Mouse (Mus musculus): ENCODE measurements around the gene Ppil4. TPM values are rescaled to one million over a fixed set of nuclear protein-coding genes. Genes with fewer than 3 reads are reported as not detected.
A peak's percentile ranks its signal among the peaks of the same experiment; 100 is the strongest.

Ppil4 gene
- total and polyA plus RNA-seq, 2 experiments, result 2.8 to 12.1 TPM

GRCm38 (mm10) chr10:7787319-7787718, 5.4 kb upstream of the Ppil4 start:
- H3K27me3 ChIP-seq (ENCODE audit: control insufficient read depth, insufficient read depth, low read length), result no peaks in the 10 kb centered on the region
- H3K9ac ChIP-seq (ENCODE audit: low read depth, low read length), result no peak overlapping the region
- no peak for DNase-seq (ENCODE audit: extremely low read depth, low read depth, low spot score)
- H3K36me3 ChIP-seq (ENCODE audit: control insufficient read depth, insufficient read depth, low read length), result no peaks in the 10 kb centered on the region; the same call in 1 of the 2 replicates
- H3K27ac ChIP-seq (replicated peaks; ENCODE audit: insufficient read depth, low read depth, low read length), result no peak overlapping the region
- no peak overlapping the region for H3K4me3 ChIP-seq (ENCODE audit: insufficient read depth, low read depth, low read length)
- no peaks in the 10 kb centered on the region for H3K4me1 ChIP-seq (ENCODE audit: control insufficient read depth, insufficient read depth, low read length)
- 61% methylated on average over 2 of the region's 2 CpGs for WGBS
- TF ChIP-seq POLR2A (IDR thresholded peaks at IDR 0.05; ENCODE audit: extremely low read depth, insufficient read depth, low read length) (no peak), CTCF (IDR thresholded peaks at IDR 0.05; ENCODE audit: low read depth, low read length) (no peak)
- H3K79me2 ChIP-seq (ENCODE audit: control insufficient read depth, insufficient read depth, low read length), result no peaks in the 10 kb centered on the region

- no peak for DNase-seq (ENCODE audit: extremely low read depth, low read depth, low spot score)
- TF ChIP-seq CTCF (IDR thresholded peaks at IDR 0.05; ENCODE audit: low read depth, low read length) (no peak), POLR2A (IDR thresholded peaks at IDR 0.05; ENCODE audit: extremely low read depth, insufficient read depth, low read length) (no peak)
Observed at GRCm38 (mm10) chr10:7792254-7792750, 389 bp upstream of the Ppil4 start.

GRCm38 (mm10) chr10:7801258-7801657, 8.6 kb downstream of the Ppil4 start:
- WGBS, result 87% methylated on average over 3 of the region's 3 CpGs
- H3K9ac ChIP-seq (ENCODE audit: low read depth, low read length), result no peak overlapping the region
- no peaks in the 10 kb centered on the region for H3K4me1 ChIP-seq (ENCODE audit: control insufficient read depth, insufficient read depth, low read length)
- H3K27me3 ChIP-seq (ENCODE audit: control insufficient read depth, insufficient read depth, low read length), result no peaks in the 10 kb centered on the region
- no peak overlapping the region for H3K27ac ChIP-seq (replicated peaks; ENCODE audit: insufficient read depth, low read depth, low read length)
- no peaks in the 10 kb centered on the region; the same call in 1 of the 2 replicates for H3K79me2 ChIP-seq (ENCODE audit: control insufficient read depth, insufficient read depth, low read length)
- H3K4me3 ChIP-seq (ENCODE audit: insufficient read depth, low read depth, low read length), result no peak overlapping the region
- TF ChIP-seq POLR2A (IDR thresholded peaks at IDR 0.05; ENCODE audit: extremely low read depth, insufficient read depth, low read length) (no peak), CTCF (IDR thresholded peaks at IDR 0.05; ENCODE audit: low read depth, low read length) (no peak)
- peaks cover 77% of the 10 kb centered on the region for H3K36me3 ChIP-seq (ENCODE audit: control insufficient read depth, insufficient read depth, low read length)
- no peak for DNase-seq (ENCODE audit: extremely low read depth, low read depth, low spot score)

More at GRCm38 (mm10) chr10:7792254-7792750, 389 bp upstream of the Ppil4 start:
- Histone ChIP-seq H3K4me1 (ENCODE audit: control insufficient read depth, insufficient read depth, low read length) (peaks cover 4% of the 10 kb centered on the region; the same call in 1 of the 2 replicates), H3K4me3 (ENCODE audit: insufficient read depth, low read depth, low read length) (peak overlapping the region; percentile 84), H3K36me3 (ENCODE audit: control insufficient read depth, insufficient read depth, low read length) (peaks cover 13% of the 10 kb centered on the region), H3K9ac (ENCODE audit: low read depth, low read length) (peak overlapping the region; percentile 77), H3K27ac (replicated peaks; ENCODE audit: insufficient read depth, low read depth, low read length) (peak overlapping the region; percentile 49; the same call in 1 of the 2 replicates), H3K79me2 (ENCODE audit: control insufficient read depth, insufficient read depth, low read length) (peaks cover 11% of the 10 kb centered on the region), H3K27me3 (ENCODE audit: control insufficient read depth, insufficient read depth, low read length) (no peaks in the 10 kb centered on the region)
- under 1% methylated on average over 10 of the region's 10 CpGs for WGBS

- no peak overlapping the region for H3K27ac ChIP-seq (replicated peaks; ENCODE audit: insufficient read depth, low read depth, low read length)
- H3K4me1 ChIP-seq (ENCODE audit: control insufficient read depth, insufficient read depth, low read length), result no peaks in the 10 kb centered on the region
- no peaks in the 10 kb centered on the region for H3K27me3 ChIP-seq (ENCODE audit: control insufficient read depth, insufficient read depth, low read length)
- H3K4me3 ChIP-seq (ENCODE audit: insufficient read depth, low read depth, low read length), result no peak overlapping the region
- no peak overlapping the region for H3K9ac ChIP-seq (ENCODE audit: low read depth, low read length)
- DNase-seq (ENCODE audit: extremely low read depth, low read depth, low spot score), result no peak
- H3K36me3 ChIP-seq (ENCODE audit: control insufficient read depth, insufficient read depth, low read length), result peaks cover 70% of the 10 kb centered on the region
- 84% methylated on average over 2 of the region's 2 CpGs for WGBS
- no peaks in the 10 kb centered on the region; the same call in 1 of the 2 replicates for H3K79me2 ChIP-seq (ENCODE audit: control insufficient read depth, insufficient read depth, low read length)
- no peak for TF ChIP-seq POLR2A (IDR thresholded peaks at IDR 0.05; ENCODE audit: extremely low read depth, insufficient read depth, low read length)
- no peak for TF ChIP-seq CTCF (IDR thresholded peaks at IDR 0.05; ENCODE audit: low read depth, low read length)
Observed at GRCm38 (mm10) chr10:7802519-7803140, 9.9 kb downstream of the Ppil4 start.

- Histone ChIP-seq H3K9ac (ENCODE audit: low read depth, low read length) (no peak overlapping the region), H3K36me3 (ENCODE audit: control insufficient read depth, insufficient read depth, low read length) (peaks cover 45% of the 10 kb centered on the region), H3K4me1 (ENCODE audit: control insufficient read depth, insufficient read depth, low read length) (no peaks in the 10 kb centered on the region), H3K27ac (replicated peaks; ENCODE audit: insufficient read depth, low read depth, low read length) (no peak overlapping the region), H3K4me3 (ENCODE audit: insufficient read depth, low read depth, low read length) (no peak overlapping the region), H3K79me2 (ENCODE audit: control insufficient read depth, insufficient read depth, low read length) (peaks cover 2% of the 10 kb centered on the region; the same call in 1 of the 2 replicates), H3K27me3 (ENCODE audit: control insufficient read depth, insufficient read depth, low read length) (no peaks in the 10 kb centered on the region)
- TF ChIP-seq POLR2A (IDR thresholded peaks at IDR 0.05; ENCODE audit: extremely low read depth, insufficient read depth, low read length) (no peak), CTCF (IDR thresholded peaks at IDR 0.05; ENCODE audit: low read depth, low read length) (peak; percentile 63)
- DNase-seq (ENCODE audit: extremely low read depth, low read depth, low spot score), result peak; percentile 75
- 49% methylated on average over 2 of the region's 2 CpGs for WGBS
Observed at GRCm38 (mm10) chr10:7809937-7810336, 17.2 kb downstream of the Ppil4 start.

- WGBS, result 70% methylated on average over 2 of the region's 2 CpGs
- H3K4me1 ChIP-seq (ENCODE audit: control insufficient read depth, insufficient read depth, low read length), result no peaks in the 10 kb centered on the region
- no peak overlapping the region for H3K9ac ChIP-seq (ENCODE audit: low read depth, low read length)
- no peak overlapping the region for H3K4me3 ChIP-seq (ENCODE audit: insufficient read depth, low read depth, low read length)
- no peak overlapping the region for H3K27ac ChIP-seq (replicated peaks; ENCODE audit: insufficient read depth, low read depth, low read length)
- no peak for TF ChIP-seq POLR2A (IDR thresholded peaks at IDR 0.05; ENCODE audit: extremely low read depth, insufficient read depth, low read length)
- TF ChIP-seq CTCF (IDR thresholded peaks at IDR 0.05; ENCODE audit: low read depth, low read length), result no peak
- no peaks in the 10 kb centered on the region for H3K27me3 ChIP-seq (ENCODE audit: control insufficient read depth, insufficient read depth, low read length)
- H3K79me2 ChIP-seq (ENCODE audit: control insufficient read depth, insufficient read depth, low read length), result peaks cover under 1% of the 10 kb centered on the region; the same call in 1 of the 2 replicates
- DNase-seq (ENCODE audit: extremely low read depth, low read depth, low spot score), result no peak
- peaks cover 57% of the 10 kb centered on the region for H3K36me3 ChIP-seq (ENCODE audit: control insufficient read depth, insufficient read depth, low read length)
Observed at GRCm38 (mm10) chr10:7816476-7816875, 23.8 kb downstream of the Ppil4 start.
